Mouse (Mus musculus) E14TG2a.4 (cell line): ENCODE measurements at regions not wholly inside any gene's neighbourhood (a gene's known extent, or its start where the extent isn't known, plus 50 kb on each side); places are given as distances from the start of the nearest gene placed in this dataset.

Source experiments
- CTCF ChIP-seq: conservative IDR thresholded peaks from 2 replicates; pipeline ENCODE4 v1.5.1; 2014; ENCODE audit warnings: low read length
- NANOG ChIP-seq: IDR thresholded peaks from 2 replicates; pipeline ENCODE4 v1.6.1; 2014; ENCODE audit warnings: borderline replicate concordance, low read length, mixed read lengths
- POU5F1 ChIP-seq: IDR thresholded peaks from 2 replicates; pipeline ENCODE4 v1.6.1; 2014; ENCODE audit warnings: low read length, borderline replicate concordance

DNA sequence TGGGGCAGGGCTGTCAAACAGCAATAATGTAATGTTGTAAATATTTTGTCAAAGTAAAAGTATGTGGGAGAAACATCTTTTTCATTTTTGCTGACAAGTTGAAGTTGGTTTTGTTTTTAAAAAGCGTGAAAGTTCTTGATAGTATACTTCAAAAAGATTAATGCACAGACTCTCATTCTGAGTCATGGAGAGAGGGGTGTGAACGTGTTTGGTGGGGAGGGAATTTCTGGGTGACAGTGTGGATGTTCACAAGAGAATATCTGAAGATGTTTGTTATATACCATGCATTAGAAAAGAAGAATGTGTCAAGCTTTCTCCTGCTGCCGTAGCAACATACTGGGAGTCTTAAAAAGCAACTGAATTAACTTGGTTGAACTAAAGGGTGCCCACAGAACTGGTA is 57.0 kb downstream of the Rps29 start:
- TF ChIP-seq CTCF: no peak
- no peak for TF ChIP-seq NANOG
- TF ChIP-seq POU5F1: no peak
